Mouse (Mus musculus) telencephalon, adult 2 months (tissue): ENCODE measurements around the gene Tecrl.

ENCODE experiments used
- DNase-seq: peaks from one replicate; pipeline ENCODE4 v3.0.0-alpha.2; 2011; ENCODE audit warnings: low read depth, low spot score

The Tecrl gene

DNA sequence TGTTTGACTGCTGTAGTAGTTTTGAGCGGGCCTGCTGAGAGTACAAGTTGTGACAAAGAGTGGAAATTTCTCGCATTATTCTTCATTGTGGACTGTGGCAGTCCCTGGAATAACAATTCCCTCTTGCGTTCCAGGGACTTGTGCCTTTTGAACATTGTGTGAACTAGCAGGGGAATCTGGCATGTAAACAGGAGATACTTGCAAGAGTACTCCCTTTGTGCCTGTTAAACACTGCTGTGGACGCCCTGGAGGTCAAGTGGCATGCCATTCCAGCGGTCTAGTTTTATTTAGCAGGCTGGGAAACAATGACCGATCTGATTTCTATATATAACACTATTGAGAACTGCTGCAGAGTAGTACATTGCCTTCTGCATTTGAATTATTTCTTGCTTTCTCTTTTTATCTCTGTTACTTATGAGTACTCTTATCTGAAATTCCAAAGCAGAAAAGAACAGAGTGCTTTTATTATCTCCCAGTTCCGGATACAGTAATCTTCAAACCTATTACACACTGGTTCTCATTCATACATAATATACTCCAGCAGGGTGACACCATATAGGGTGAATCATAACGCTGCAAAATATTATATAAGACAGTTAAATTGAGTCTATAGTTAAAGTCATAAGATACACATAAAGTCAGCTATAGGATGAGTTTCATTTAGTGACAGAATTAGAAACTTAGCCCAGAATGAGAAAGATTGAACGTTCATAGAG, at the start of gene Tecrl:
Tecrl (minus strand) TSS at position 350 of the 716 bp plus-strand sequence.
- DNase-seq, result no peak

DNA sequence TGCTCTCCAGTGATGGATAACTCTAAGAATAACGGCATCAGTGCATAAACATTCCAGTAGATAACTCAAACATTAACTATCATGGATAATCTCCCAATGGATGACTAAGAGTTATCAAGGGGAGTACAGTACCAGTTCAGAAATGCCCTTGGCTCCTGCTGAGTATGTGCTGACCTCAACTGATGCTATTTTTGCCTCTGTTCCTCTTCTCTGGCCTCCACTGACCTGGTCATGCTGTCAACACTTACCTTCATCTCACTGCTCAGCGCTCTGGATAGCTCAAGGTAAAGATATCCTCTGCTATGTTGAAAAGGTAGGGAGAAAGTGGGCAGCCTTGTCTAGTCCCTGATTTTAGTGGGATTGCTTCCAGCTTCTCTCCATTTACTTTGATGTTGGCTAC, 30.0 kb upstream of the Tecrl start:
- DNase-seq, result no peak

DNA sequence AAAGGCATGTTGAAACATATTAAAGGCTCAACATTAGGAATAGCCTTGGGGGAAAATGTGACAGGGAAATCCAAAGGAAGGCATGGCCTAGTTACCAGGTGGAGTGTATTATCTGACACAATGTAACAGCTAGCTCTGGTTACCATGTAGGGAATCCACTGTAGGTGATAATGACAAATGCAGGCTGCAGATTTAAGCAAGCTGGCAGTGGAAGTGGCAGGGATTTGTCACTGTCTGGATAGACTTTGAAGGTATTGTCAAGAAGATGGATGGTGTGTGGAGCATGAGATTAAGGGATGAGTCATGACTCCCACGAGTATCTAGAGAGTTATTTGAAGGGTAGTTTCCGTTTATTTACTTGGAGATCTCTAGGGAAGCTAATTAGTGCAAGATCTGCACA, 3.4 kb downstream of the Tecrl start:
- DNase-seq, result no peak

DNA sequence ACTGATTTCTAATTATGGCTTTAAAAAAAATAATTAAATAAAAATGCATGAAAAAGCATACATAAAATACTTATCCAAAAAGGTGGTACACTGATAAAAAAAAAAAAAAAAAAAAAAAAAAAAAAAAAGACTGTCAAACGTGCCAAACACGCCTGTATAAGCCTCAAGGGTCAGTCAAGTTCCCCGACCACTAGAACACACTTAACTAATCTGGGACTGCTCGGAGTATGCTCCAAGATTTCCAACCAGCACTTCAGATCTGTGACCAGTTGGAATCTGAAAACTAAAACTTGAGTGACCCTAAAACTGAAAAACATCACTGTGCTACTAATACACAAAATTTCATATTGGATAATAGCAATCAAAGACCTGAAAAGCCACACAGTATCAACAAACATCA, 15.9 kb downstream of the Tecrl start:
- no peak for DNase-seq

DNA sequence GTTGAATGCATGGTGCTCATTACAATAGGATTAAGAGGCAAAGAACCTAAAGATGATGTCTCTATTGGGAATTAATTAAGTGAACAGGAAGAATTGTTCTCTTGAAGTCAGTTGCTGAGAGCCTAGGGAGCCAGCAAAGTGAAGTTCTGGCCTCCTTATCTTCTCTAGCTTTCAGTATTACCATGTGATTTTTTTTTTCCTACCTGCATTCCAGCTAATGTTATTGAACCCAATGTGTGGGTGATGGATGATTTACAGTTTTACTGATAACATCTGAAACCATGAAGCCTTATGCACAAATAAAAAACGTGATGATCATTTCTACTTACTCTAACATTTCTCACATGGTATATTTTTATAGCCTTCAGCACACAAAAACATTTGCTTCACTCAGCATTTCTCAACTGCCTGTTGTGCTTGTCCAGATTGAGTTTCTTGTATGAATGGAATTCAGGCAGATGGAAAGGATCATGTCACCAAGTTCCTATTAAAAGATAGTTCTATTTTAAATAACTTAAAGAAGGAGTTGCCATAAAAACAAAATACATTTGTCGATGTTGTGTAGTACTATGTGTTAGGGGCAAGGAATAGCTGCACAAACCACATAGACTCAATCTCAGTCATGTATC, 87.7 kb downstream of the Tecrl start:
- no peak for DNase-seq

DNA sequence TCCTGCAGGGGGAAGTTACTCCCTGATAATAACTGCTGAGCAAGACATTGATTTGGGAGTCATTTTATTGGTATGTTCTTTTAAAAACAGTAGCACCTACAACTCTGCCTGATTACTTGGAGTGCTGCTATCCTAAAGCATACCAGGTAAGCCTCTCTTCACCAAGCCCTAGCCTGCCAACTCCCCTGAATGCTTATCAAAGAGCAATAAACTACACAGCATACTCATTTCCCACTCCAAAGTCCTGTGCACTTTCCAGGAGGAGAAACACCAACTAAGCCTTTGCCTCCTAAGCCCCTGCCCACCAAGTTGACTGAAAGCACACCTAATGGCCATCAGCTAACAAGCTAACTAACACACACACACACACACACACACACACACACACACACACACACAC, 94.9 kb downstream of the Tecrl start:
- no peak for DNase-seq

DNA sequence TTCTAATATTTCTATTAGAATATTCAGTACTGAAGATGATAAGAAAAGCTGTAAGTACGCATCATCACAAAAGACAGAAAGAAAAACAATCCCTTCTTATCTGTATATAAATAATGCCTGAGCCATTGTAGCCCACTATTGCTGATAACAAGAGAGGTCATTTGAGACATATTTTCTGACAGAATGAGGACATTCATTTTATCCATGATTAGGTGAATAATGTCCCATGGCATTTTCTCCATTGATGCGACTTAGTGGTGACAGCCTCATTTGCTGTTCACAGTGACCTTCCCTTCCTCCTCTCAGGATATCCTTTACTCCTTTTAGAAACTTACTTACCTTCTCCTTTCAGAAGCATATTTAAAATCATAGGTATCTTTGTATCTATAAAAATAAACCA, 100.9 kb downstream of the Tecrl start:
- no peak for DNase-seq

DNA sequence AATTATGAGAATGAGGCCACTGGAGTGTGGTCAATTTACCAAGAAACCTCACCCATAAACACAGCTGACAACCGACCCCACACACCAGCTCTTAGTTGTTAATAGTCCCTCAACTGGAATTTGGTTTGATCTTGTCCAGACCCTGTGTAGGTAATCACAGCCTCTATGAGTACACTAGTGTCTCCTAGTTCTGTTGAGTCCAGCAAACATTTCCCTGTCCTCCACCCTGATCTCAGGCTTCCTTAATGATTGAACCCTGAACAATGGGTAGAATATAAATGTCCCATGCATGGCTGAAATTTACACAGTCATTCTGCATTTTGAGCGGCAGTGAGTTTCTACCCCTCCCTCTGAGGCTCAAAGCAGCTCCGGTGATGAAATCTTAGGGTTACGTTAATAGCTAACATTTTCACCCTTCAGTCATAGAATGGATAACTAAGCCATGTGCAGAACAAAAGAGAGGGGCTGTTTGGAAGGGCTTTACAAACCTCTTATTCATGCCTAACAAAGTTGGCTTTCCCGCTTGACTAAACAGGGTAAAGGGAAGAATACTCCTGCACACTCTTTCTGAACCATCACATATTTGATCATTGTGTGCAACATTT, 116.0 kb downstream of the Tecrl start:
- no peak for DNase-seq
